Mouse (Mus musculus) fat pad, adult 2 months (tissue): ENCODE results near the gene Zfp335.

ENCODE experiments used
- DNase-seq: peaks from one replicate; pipeline ENCODE4 v3.0.0-alpha.2; 2011; ENCODE audit warnings: low read depth, low spot score; ENCODE audit errors: extremely low read depth

Gene Zfp335

DNA sequence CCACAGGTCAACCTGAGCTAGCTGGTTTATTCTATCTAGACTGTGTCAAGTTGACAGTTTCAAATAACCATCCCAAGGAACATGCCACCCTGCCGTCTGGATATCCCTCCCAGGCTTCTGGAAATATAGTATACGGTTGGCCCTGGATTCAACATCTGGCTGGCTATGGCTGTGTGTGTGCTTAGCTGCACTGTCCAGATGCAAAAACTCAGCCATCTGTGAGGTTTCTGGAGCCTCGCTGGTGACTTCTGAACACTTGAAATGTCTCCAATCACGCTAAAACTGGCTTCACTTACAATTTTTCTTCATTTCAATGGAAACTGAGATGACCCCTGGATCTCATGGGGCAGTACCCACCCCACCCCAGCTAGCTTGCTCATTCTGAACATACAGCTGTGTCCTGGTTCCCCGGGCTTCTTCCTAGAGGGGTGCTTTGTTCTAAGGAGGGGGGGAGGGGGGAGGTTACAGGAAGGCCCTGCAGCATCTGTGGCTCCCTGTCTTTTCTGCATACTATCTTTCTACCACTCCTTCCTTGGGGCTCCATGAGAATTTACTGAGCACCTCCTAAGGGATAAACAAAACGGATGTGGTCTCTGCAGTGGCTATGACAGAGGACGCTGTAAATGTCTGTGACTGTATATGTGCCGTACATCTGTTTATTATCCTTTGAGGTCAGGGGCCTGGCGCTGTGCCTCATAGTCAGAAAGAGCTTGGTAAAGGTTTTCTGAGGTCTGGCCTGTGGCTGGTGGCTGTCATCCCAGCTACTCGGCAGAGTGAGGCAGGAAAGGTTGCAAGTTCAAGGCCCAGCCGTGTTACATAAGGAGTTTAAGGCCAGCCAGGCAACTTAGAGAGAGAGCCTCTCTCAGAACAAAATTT, 19.4 kb upstream of the Zfp335 start:
- no peak for DNase-seq

- DNase-seq, result no peak
Measured at GRCm38 (mm10) chr2:164924100-164924857, 12.7 kb upstream of the Zfp335 start.

- no peak for DNase-seq
Measured at GRCm38 (mm10) chr2:164923291-164923690, 11.7 kb upstream of the Zfp335 start.

- no peak for DNase-seq
Measured at GRCm38 (mm10) chr2:164921984-164922383, 10.4 kb upstream of the Zfp335 start.

DNA sequence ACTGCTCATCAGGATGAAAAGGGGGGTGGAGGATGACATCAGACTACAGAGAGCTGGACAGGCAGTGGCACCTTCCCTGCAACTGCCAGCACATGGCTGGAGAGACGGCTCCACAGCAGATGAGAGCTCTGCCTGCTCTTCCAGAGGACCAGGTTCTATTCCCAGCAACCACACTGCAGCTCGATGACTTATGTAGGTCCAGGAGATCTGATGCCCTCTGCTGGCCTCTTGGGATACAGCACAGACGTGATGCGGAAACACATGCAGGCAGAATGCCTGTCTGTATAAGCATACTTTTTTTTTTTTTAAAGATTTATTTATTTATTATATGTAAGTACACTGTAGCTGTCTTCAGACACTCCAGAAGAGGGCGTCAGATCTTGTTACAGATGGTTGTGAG, 6.8 kb upstream of the Zfp335 start:
- DNase-seq, result no peak

DNA sequence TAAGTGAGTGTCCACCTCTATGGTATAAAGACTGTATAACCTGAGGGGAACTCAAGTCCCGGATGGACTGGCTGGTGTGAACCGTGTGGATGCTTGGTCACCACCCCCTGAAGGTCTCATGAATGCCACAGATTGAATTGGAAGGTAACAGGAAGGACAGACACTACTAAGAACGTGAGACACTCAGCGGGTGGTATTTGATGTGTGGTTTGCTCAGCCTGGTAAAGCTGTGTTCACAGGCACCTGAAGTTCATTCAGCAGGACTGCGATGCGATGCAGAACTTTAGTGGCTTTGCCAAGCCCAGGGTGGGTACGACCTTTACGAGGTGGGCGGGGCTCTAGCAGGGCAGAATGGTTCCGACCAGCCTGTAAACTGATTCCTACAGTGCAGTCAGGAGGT, 5.8 kb upstream of the Zfp335 start:
- no peak for DNase-seq

- DNase-seq, result no peak
Measured at GRCm38 (mm10) chr2:164916820-164917219, 5.3 kb upstream of the Zfp335 start.

DNA sequence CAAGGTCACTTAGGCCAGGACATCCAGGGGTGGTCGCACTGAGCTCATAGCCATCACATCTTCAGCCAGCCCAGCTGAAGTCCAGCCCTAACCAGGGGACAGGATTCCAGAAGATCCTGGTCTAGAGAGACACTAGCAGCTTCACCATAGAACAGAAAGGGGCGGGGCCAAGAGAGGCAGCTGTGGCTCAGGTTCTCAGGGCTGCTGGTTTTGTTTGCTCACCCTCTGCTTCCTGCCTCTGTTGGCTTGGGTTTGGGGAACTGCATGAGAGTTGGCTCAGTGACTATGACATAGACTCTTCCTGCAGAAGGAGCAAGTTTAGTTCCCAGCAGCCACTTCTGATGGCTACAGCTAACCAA, 1.9 kb upstream of the Zfp335 start:
- DNase-seq, result no peak

DNA sequence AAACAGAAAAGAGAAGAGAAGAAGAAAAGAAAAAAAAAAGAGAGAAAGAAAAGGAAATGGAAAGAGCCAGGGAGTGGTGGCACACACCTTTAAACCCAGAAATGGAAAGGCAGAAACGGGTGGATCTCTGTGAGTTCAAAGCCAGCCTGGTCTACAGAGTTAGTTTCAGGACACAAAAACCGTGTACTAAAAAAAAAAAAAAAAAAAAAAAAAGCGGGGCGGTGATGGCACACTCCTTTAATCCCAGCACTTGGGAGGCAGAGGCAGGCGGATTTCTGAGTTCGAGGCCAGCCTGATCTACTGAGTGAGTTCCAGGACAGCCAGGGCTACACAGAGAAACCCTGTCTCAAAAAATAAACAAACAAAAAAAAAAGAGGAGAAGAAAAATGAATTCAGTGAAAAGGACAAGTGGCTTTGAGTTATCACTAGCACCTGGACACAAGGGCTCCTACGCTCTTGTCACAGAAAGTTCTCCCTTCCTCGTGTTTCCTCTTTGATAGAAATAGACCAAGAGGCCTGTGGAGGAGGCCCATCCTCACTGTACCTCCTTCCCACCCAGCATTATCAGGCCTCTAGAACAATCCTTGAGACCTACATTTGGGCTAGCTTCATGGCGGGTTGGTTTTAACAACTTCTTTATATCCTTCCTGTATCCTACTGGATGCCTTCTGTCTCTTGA, 1.3 kb upstream of the Zfp335 start:
- DNase-seq, result no peak

DNA sequence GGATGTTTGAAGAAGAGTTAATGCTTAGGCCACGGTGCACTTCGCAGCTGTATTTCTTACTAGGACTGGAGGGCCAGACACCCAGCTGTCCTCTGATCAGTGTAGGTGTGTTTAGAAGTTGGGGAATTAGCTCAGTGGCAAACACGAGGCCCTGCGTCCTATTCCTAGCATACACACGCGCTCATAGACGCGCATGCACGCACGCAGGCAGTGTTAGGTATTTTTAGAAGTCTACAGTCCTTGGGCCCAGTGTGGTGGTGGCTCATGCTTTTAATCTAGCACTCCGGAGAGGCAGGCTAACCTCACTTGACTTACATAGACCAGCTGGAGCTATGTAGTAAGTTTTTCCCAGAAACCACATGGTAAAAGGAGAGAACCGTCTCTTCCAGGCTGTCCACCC, 594 bp upstream of the Zfp335 start:
- no peak for DNase-seq

GRCm38 (mm10) chr2:164910360-164911061, 1.0 kb downstream of the Zfp335 start:
- DNase-seq, result no peak

DNA sequence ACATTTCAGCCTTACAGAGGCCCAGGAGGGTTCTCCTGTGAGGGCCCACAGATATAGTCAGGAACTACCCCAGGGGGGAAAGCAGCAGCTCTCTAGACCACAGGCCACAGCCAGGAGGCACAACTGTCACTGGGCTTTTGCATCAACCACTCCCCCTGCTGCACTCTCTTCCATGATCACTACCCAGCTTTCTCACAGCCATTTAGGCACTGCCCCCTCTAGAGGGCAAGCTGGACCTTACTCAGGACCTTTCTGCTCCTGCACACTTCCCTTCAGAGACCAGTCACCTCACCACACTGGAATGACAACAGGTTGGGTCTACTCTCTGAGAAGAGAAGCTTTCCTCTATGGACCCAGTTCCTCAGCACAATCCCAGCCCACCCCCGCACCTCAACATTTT, 2.0 kb downstream of the Zfp335 start:
- DNase-seq, result no peak

- no peak for DNase-seq
Measured at GRCm38 (mm10) chr2:164909100-164909499, 2.5 kb downstream of the Zfp335 start.

DNA sequence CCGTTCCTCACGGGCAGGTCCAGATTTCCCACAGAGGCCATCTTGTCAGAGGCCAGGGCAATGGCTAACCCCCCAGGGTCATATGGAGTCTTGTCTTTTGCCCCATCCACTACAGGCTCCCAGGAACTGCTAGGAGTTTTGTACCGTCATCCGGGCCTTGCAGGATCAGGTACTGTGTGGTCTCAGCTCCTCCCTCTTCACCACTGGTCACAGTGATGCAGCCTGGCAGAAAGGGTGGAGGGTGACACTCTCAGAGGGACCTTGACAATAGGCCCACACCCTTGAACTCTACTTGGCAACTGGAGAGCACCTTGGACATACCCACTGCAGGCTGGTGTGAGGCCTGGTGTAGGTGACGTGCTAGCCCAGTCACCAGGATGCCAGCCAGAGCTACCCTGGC, 3.5 kb downstream of the Zfp335 start:
- DNase-seq, result no peak

- DNase-seq, result no peak
Measured at GRCm38 (mm10) chr2:164907511-164907910, 4.0 kb downstream of the Zfp335 start.

DNA sequence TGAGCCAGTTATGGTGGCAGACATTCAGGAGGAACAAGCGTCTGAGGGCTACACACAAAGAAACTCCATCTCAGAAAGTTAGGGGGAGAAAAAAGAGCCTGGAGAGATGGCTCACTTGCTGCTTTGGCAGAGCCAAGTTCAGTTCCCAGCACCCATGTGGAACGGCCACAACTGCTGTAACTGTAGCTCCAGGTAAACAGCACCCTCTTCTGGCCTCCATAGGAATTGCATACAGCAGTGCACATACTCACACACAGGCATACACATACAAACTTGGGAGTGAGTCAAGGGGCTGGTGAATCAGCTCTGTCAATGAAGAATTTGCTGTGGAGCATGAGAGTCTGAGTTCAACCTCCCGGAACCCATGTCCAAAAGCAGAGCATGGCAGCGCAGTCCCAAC, 5.5 kb downstream of the Zfp335 start:
- no peak for DNase-seq

- no peak for DNase-seq
Measured at GRCm38 (mm10) chr2:164903496-164903895, 8.1 kb downstream of the Zfp335 start.

GRCm38 (mm10) chr2:164901380-164901779, 10.2 kb downstream of the Zfp335 start:
- DNase-seq, result no peak

- no peak for DNase-seq
Measured at GRCm38 (mm10) chr2:164899723-164900459, 11.7 kb downstream of the Zfp335 start.

DNA sequence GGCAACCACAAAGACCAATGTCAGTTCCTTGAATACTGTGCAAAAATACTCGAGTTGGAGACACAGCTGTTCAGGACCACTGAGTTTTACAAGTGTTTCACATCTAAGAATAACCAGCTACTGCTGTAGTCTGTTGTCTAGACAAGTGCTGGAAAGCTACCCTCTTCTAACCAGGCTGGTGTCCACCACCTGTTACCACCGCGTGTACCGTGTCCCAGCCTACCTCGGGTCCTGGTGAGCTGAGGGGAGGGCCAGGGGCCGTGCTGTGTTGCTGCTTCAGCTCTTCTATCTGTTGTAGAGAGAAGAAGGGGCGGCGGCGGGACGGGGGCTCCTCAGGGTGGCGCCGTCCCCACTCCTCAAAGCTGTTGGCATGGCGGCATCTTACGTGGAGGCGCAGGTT, 12.5 kb downstream of the Zfp335 start:
- no peak for DNase-seq

GRCm38 (mm10) chr2:164898008-164898407, 13.5 kb downstream of the Zfp335 start:
- no peak for DNase-seq
